Mouse (Mus musculus) frontal cortex, postnatal 10 days (tissue): ENCODE measurements at regions not wholly inside any gene's neighbourhood (a gene's known extent, or its start where the extent isn't known, plus 50 kb on each side); places are given as distances from the start of the nearest gene placed in this dataset.

Experiments
- DNase-seq, 2 experiments: peaks; one replicate each; pipeline ENCODE4 v3.0.0; 2022; ENCODE audit warnings: low spot score in 2 of 2, mixed read lengths in 1 of 2

DNA sequence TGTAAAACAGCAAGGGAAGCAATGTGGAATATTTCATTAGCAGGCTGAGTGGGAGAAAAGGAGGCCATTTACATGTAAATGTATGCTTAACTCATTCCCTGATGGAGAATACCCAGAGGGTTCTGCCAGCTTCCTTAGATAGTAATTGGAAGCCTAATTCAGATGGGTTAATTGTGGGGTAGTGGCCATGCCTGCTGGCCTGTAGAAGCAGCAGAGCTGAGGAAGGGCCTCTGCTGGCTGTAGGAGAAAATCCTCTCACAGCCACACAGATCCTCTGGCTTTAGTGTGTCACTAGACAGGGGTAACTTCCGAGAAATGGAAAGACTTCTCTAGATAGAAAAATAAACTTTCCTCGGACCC lies 1588.7 kb upstream of the Got2 start:
- DNase-seq = peak in 1 of 2 experiments; percentile 3

DNA sequence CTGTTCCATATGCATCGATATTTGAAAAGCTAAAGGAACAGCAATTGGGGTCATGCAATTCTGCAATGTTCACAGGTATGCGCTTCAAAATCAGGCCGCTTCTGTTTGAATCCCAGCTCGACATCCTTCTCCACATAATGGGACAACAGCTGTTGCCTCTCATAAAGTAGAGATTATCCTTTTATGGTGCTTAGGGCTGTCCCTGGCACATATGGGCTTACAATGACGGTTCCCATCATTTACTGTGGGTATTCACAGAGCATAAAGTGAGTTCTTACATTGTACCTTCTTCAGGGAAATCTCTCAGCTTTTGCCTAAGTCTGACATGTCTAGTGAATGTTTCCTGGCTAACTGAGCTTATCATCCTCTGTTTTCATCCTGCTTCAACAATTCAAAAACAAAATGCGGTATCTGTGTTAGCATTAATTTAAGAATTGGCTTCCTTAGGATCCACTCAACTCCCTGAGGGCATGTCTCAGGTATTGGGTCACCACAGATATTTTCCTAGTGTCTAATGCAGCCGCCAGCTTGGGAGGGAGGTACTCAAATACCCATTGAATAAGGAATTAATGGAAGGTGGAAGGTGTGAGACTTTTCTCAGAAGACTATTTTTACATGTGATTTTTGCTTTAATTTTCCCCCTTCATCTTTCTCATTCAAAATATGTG lies 1588.2 kb upstream of the Got2 start:
- DNase-seq = no peak

DNA sequence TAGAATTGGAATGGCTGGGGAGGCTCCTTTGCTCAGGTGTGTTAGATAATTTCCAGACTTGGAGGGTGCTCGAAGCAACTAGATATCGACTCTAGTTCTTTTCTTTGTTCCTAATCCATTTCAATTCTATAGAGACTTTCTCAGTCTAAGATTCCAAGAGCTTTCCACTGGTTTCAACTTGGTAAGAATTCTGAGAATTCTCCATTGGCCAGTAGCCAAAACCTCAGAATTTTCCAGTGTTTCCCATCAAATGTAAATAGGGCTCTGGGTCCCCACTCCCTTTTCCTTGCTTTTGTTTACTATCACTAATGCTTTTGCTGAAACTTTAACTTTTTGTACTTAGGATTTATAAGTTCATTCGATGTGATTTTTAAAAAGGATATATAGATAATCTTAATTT lies 1585.0 kb upstream of the Got2 start:
- DNase-seq = no peak

DNA sequence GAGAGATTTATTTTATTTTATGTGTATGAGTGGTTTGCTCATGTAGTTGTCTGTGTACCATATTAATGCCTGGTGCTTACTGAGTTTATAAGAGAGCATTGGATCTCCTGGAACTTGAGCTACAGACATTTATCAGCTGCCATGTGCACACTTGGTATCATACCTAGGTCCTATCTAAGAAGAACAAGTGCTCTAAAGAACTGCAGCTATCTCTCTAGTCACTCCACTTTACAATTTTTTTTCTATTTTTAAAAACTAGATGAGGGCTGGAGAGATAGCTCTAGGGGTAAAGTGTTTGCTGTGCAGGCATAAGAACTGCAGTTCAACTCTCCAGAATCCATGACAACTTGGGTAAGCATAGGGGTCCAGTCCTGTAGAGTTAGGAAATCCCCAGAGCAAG lies 1573.1 kb upstream of the Got2 start:
- DNase-seq = no peak

DNA sequence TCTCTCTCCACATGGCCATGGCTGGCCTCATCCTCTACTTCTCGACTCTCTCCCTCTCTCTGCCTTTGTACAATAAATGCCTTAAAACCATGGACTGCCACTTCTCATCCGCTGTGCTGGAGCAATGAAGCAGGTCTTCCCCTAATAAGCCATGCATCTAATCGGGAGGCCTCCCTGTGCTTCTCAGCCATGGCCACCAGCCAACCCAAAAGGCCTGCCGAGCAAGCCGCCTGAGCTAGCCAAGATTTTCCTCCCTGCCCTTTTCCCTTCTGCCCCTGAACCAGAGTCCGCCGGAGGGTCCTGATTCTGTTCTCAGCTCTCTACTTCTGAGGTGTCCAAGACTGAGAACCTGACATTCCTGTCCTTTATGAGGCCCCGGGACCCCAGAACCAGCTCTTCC lies 1559.3 kb upstream of the Got2 start:
- no peak for DNase-seq

DNA sequence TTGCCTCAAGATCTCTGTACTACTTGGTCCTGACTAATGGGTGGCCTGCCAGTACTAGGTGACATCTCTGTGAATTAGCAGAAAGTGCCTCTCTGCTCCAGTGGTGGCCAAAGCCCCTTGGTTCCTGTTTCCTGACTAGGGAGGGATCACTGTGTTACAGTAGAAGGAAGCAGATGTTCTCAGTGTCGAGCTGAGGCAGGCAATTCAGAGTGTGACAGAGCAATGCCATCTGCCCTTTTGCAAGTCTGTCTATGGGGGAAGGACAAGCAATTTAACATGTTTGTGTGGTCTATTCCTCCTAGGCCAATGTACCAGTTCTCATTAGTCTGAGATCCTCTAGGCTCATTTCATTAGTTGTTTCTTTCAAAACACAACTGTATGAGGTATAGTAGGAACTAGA lies 1553.1 kb upstream of the Got2 start:
- no peak for DNase-seq

DNA sequence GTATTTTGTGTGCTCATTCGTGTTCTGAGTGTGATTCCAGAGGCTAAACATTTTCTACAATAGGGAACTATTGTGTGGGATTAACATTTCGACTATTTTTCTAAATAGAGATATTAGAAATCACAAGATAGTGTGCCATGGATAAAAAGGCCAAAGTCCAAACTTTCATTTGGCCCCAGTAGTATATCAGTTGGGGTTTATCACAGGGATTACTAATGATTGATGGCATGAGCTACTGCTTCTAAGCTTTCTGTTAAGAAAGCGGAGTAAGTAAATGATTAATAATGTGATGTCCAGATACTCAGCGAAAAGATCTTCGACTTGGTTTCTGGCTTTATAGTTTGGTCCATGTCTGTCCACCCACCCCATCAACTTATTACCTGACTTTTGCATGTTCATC lies 1545.2 kb upstream of the Got2 start:
- no peak for DNase-seq

DNA sequence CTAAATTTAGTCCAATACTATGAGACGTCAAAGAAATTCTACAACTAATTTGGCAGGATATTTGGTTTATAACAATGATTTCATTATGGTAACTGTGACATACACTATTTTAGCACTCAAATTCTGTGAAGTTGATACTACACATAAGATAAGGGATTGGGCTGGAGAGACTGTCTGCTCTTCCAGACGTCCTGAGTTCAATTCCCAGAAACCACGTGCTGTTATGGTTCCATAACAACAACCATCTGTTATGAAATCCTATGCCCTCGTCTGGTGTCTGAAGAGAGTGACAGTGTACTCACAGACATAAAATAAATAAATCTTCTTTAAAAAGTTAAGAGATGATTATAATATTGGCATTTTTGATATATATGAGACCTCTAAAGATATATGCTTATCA lies 1543.1 kb upstream of the Got2 start:
- no peak for DNase-seq

DNA sequence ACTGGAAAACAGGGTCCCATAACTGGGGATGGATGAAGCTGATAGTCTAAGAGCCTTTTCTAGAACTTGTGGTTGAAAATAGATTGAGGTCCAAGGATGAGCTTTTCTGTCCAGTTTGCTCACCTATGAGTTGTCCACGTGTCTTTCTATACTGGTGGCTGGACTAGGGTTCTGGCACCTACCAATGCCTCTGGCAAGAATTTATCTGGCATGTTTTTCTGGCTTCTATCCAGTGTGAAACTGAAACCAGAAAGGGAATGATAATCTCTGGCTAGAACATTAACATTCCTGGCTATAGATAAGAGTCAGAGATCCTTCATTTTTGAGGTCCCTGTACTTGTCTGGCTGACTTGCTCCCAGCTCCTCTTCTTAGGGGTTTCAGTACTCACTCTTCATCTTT lies 1534.0 kb upstream of the Got2 start:
- DNase-seq = no peak

DNA sequence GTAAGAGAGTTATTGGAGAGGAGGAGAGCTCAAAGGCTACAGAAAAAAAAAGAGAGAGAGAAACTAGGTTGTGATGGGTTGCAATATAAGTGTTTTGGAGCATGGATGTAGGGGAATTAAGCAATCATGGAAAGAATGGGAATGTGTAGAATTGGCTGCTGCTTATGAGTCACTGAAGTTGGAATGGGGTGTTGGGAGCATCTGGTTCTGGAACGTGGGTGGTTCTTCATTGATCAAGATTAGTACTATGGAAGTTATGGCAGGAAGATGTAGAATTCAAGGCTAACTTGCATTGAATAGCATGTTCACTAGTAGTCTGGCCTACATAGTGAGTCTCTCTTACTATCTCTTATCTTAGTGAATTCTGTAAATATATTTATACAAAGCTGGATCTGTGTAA lies 1526.4 kb upstream of the Got2 start:
- DNase-seq = no peak

DNA sequence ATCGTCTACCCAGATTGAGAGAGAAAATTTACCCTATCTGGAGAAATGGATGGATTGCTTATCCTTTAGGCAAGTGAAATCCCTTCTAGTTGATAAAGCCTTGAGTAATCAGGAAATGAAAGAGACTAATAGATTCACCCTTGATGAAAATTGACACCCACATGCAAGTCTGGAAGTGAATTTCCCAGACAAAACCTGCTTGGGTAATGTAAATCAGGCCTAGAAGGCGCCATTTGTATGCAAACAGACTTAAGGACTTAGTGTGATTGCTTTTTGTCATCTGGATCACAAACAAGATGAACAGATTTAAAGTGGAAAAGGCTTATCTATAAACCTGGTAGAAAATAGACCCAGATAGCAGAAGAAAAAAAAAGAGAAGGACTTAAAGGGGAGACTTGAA lies 1515.0 kb upstream of the Got2 start:
- DNase-seq = no peak

DNA sequence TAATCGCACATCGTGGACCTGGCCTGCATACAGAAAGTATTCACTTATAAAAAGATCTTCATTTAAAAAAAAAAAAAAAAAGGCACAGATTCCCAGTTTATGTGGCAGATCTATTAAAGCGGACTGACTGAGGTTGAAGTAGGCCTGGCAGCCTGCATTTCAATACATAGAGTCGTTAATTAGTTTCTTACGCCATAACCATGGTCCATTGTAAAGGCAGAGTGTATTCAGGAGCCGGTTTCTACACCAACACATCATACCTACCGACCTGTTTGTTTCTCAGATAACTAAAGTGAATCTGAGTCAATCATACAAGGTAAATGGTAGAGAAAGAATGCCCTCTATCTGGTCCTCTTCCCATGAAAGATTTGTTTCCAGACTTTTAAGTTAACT lies 1509.0 kb upstream of the Got2 start:
- DNase-seq = no peak

DNA sequence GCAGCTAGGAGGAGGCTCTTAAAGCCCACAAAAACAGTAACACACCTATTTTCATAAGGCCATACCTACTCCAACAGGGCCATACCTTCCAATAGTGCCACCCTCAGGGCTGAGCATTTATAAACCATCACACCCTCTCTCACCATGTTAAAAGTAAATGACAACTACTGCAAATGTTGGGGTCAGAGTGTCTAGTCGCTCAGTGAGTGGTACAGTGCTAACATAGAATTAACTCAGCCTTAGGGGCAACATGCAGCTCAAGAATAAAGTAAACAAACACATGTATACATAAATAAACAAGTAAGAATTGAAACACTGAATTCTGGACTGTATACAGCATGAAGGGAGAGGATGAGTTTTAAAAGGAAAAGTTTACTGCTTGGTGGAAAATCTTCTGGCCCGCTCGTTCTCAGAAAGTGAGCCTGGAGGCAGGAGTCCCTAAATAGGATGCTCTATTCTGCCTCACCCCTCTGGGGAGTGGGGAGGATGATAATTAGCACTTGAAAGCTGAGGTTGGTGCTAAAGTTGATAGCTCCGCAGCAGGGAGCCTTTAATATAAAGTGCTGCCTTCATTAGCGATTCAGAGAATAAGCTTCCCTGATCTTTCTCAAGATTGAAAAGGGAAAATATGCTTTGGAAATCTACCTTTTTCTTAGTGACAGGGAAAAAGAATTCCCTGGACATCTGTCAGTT lies 1508.4 kb upstream of the Got2 start:
- no peak for DNase-seq

DNA sequence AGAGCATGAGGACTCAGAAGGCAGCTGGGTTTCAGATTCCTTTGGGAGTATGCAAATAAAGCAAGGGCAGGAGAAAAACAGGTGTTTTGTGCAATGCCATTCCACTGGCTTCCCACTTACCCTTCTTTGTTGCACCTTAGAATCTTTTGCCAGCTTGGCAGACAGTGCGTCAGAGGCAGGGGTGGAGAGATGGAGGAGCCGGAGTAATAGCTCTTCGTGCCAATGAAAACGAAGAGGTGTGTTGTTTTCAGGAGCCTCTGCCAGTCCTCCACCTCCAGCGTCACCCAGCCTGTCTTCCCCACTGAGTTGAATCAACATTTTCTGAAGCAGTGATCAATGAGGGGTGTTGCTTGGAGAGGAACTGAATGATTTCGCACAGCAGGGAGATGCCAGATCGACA lies 1501.3 kb upstream of the Got2 start:
- DNase-seq = no peak

DNA sequence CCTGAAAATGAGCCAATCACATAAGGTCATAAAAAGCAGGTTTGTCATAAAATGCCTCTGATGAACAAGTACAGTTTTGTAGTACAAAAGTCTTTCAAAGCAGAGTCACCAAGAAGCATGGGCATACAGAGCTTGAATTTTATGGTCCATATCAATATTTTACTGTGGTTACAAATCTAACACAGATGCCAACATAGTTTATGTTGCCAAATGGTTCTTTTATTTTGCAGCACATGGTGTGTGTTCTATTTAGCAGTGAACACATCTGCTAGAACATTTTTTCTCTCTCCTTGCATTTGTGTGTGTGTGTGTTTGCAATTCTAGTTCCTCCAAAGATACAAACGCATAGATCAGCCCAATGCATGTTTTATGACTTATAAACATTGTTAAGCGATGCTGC lies 1500.8 kb upstream of the Got2 start:
- no peak for DNase-seq

DNA sequence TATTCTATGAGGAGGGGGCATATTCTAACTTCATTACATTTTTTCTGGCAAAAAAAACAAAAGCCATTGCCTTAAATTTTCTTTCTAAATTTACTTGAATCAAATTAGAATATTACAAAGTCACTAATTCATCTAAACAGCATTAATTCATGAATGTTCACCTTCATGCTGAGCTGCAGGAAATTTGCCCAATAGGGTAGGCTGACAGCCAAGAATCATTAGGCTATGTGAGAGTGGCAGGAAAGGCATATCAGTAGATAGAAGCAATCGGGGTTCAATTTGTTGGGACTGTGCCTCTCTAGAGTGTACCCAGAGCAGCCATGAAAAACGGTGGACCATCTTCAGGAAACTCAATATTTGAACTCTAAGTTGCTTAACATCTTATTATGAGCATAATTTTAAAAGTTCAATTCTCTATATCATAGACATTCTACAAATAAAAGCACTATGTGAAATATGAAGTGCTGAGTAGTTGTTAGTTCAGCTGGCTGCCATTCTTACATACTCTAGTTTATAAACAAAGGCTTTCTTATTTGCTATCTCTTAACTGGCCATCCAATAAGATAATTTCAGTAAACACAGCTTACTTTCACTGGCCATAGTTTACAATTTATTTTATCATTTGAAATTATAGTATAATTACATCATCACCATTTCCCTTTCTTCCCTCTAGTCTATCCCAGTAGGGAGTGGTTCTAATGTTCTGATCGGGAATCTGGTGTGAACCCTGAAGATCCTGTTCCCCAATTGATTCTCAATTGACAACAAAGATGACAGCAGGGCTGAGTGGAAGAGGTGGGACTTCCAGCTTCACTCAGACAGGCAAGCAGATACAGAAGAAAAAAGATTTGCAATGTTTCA lies 1486.8 kb upstream of the Got2 start:
- DNase-seq = no peak

DNA sequence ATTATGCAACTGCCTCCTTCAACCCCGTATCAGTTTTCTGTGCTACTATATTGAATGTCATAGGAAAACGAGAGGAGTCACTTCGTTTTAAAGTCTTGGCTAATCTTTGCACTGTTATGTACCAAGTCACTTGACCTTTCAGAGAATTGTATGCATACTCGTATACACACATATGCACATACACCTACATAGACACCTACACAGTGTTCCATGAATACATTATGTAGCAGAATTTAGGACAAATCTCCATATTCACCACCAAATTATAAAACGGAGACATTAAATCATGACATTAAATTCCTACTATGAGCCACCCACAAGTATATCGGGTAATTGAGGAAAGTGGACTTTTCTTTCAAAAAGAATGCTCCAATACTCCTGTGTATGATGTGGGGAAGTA lies 1458.3 kb upstream of the Got2 start:
- DNase-seq = no peak

DNA sequence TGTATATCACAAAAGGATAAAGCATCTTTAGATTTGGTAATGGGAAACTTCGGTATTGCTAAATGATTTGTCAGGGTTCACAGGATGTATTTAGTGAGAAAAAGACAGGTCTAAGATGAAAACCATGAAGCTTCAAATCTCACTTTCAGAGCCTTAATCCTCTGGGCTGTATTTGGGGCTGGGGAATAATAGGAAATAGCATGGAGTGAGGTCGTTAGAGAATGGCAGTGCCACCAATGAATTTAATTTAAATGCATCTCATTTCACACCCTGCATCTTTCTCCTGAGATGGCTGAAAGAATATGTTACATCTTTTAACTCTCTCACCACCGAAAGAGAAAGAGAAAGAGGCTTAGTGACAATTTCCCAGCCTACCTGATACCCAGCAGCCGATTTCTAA lies 1427.2 kb upstream of the Got2 start:
- DNase-seq = no peak

DNA sequence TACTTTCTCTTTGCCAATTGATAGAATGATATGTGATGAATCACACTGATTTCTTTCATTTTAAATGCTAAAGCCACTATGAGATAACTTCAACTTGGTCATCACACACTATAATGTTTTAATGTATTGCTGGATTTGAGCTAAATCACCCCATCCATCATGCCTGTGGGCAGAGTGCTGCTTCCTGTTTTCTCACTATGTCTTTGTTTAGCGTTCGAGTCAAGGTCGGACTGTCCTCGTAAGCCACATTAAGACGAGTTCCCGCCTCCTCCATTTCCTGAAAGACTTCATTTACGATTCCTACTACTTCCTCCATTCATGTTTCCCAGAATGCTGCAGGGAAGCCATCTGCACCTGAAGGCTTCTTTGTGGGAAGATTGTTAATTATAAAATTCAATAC lies 1420.0 kb upstream of the Got2 start:
- no peak for DNase-seq

DNA sequence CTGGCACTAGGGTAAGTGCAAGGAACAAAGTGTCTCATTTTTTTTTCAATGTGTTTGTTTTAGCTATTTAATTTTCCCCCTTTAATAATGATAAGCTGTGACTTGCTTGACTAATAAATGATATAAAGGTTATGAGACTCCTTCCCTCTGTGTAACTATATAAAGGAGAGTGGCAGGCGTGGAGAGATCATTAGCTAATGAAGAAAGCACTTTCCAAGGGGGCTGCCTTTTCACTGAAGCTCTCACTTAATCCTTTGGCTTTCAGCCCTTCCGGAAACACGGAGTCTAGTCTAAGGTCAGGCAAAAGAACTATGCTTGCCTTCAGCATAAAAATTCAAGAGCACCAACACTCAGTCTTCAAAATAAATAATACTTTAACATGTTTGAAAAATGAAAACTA lies 1382.2 kb upstream of the Got2 start:
- DNase-seq = no peak

DNA sequence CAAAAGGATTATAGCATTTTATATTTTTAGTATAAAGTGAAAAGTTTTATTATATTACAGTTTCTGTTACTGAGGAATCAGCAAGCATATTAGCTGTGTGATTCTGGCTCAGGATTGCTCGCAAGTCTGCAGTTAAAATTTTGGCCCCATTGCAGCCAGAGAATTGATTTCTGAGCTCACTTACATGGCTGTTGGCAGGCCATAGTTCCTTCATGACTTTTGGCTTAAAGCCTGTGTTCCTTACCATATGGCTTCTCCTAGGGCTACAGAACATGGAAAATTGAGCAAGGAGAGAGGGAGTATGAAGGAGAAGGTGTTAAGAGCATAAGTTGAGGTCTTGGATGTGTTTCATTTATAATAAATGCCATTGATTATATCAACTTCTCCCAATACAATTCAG lies 1372.6 kb upstream of the Got2 start:
- DNase-seq = no peak

DNA sequence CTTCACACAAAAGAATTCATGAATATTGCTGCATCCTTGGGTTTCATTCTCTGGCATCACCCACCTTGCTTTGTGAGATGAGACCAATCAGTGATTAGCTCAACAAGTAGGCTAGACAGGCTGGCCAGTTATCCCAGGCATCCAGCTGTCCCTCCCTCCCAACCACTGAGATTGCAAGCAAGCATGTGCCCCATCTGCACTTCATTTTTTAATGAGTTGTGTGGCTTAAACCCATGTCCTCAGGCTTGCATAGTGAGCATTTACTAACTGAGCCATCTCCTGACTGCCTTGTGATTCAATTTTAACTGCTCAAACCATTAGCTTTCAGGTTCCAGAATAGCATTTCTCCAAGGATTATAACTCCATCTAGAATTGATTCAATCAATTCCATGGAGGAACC lies 1365.8 kb upstream of the Got2 start:
- no peak for DNase-seq

DNA sequence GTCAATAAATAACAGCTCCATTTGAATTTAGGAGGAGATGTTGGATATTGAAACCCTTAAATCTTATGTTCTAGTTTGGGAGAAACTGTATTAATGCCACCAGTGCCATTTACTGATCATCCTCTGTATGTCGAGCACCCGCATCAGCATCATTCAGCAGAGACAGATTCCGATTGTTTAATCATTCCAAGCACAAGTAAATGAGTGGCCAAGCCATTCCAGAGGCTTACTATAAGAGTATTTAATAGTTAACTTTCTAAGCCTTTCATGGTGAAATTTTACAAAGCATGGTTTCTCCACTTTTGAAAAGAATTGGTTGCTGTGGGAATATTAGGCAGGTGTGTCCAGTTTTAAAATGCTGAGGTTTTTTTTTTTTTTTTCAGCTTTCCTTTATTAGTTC lies 1363.9 kb upstream of the Got2 start:
- no peak for DNase-seq
